Comparison of ENCODE assay signal across 21 mouse cellular contexts in the genomic region with DNA sequence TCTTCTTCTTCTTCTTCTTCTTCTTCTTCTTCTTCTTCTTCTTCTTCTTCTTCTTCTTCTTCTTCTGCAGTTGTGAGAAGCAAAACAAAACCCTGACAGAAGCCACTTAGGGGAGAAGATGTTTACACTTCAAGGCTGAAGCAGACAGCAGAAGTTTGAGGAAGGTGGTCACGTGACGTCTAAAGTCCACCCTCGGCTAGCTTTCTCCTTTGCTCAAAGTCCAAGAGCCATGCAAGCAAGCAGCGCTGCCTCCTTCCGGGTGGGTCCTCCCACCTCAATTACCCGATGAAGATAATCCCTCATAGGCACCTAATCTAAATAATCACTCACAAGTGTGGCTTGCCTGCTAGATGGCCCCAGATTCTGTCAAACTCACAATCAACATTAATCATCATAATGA. TPM values are rescaled to one million over a fixed set of nuclear protein-coding genes. Genes with fewer than 3 reads are reported as not detected.
DNase-seq lines count a peak whose midpoint lies in the region; ATAC-seq and TF ChIP-seq lines count a peak whose summit lies in the region.
"Had no signal": no experiment of that assay in that cellular context is flagged by ENCODE, and none has a peak within 500 bp of the region (broad histone marks: within the 10 kb centered on the region; RNA-seq: fewer than 3 reads in every experiment).

No protein-coding gene starts in this region.

- TF ChIP-seq EP300 in stomach, postnatal 0 days (optimal IDR thresholded peaks at IDR 0.05): no peak

- no peak overlapping the region for H3K4me2 ChIP-seq in forebrain, embryonic 11.5 days (ENCODE audit: low read depth, low read length, severe bottlenecking)
- no peak overlapping the region for H3K4me2 ChIP-seq in forebrain, embryonic 13.5 days
- H3K4me2 ChIP-seq in intestine, embryonic 16.5 days (ENCODE audit: low read depth, low read length): no peak overlapping the region
- H3K4me2 ChIP-seq in stomach, postnatal 0 days (replicated peaks; ENCODE audit: low read depth): no peak overlapping the region
- H3K4me2 ChIP-seq: forebrain, embryonic 12.5 days; heart, embryonic 15.5 days; hindbrain, embryonic 15.5 days; liver, embryonic 11.5 days had no signal

- intact Hi-C loops in gastrocnemius, adult 2 months (cut with DNase I): no loop called here

- no peaks in the 10 kb centered on the region for H3K9me3 ChIP-seq in forebrain, embryonic 11.5 days (ENCODE audit: control insufficient read depth, low read length)
- no peaks in the 10 kb centered on the region for H3K9me3 ChIP-seq in forebrain, embryonic 13.5 days (replicated peaks)
- H3K9me3 ChIP-seq in intestine, embryonic 16.5 days (ENCODE audit: control insufficient read depth, low read length): no peaks in the 10 kb centered on the region
- H3K9me3 ChIP-seq in stomach, postnatal 0 days (ENCODE audit: control insufficient read depth, low read length): no peaks in the 10 kb centered on the region
- H3K9me3 ChIP-seq: forebrain, embryonic 12.5 days; heart, embryonic 15.5 days; hindbrain, embryonic 15.5 days; limb, embryonic 10.5 days; midbrain, embryonic 10.5 days had no signal

- no peak overlapping the region for H3K27ac ChIP-seq in forebrain, embryonic 11.5 days (ENCODE audit: low read depth, low read length)
- H3K27ac ChIP-seq in forebrain, embryonic 13.5 days: no peak overlapping the region
- H3K27ac ChIP-seq in intestine, embryonic 16.5 days (ENCODE audit: low read length): no peak overlapping the region
- no peak overlapping the region for H3K27ac ChIP-seq in stomach, postnatal 0 days (replicated peaks)
- H3K27ac ChIP-seq in gastrocnemius, adult 2 months: no peak overlapping the region
- H3K27ac ChIP-seq: forebrain, embryonic 12.5 days; heart, embryonic 15.5 days; hindbrain, embryonic 15.5 days; limb, embryonic 10.5 days; midbrain, embryonic 10.5 days had no signal

- H3K27me3 ChIP-seq in forebrain, embryonic 11.5 days (ENCODE audit: control insufficient read depth, insufficient read depth, low read length): no peaks in the 10 kb centered on the region
- H3K27me3 ChIP-seq in forebrain, embryonic 13.5 days: no peaks in the 10 kb centered on the region
- no peaks in the 10 kb centered on the region for H3K27me3 ChIP-seq in intestine, embryonic 16.5 days (replicated peaks; ENCODE audit: control insufficient read depth, insufficient read depth, low read length)
- no peaks in the 10 kb centered on the region for H3K27me3 ChIP-seq in stomach, postnatal 0 days (ENCODE audit: control insufficient read depth, insufficient read depth, low read length)
- H3K27me3 ChIP-seq: forebrain, embryonic 12.5 days; heart, embryonic 15.5 days; hindbrain, embryonic 15.5 days had no signal

- no peak overlapping the region for H3K4me3 ChIP-seq in forebrain, embryonic 11.5 days (ENCODE audit: low read depth, low read length)
- H3K4me3 ChIP-seq in forebrain, embryonic 13.5 days: no peak overlapping the region
- no peak overlapping the region for H3K4me3 ChIP-seq in intestine, embryonic 16.5 days (ENCODE audit: low read length)
- H3K4me3 ChIP-seq in stomach, postnatal 0 days (ENCODE audit: low read depth, low read length): no peak overlapping the region
- H3K4me3 ChIP-seq in gastrocnemius, adult 2 months: no peak overlapping the region
- H3K4me3 ChIP-seq: forebrain, embryonic 12.5 days; heart, embryonic 15.5 days; hindbrain, embryonic 15.5 days; limb, embryonic 10.5 days; midbrain, embryonic 10.5 days had no signal

- 84% methylated on average over 6 of the region's 6 CpGs for WGBS in forebrain, embryonic 11.5 days
- 88% methylated on average over 6 of the region's 6 CpGs for WGBS in forebrain, embryonic 13.5 days
- WGBS in intestine, embryonic 16.5 days: 33% methylated on average over 6 of the region's 6 CpGs
- WGBS in stomach, postnatal 0 days: 45% methylated on average over 6 of the region's 6 CpGs

- no peak overlapping the region for H3K9ac ChIP-seq in forebrain, embryonic 11.5 days (ENCODE audit: low read length)
- no peak overlapping the region for H3K9ac ChIP-seq in forebrain, embryonic 13.5 days
- H3K9ac ChIP-seq in intestine, embryonic 16.5 days (ENCODE audit: low read depth, low read length): no peak overlapping the region
- no peak overlapping the region for H3K9ac ChIP-seq in stomach, postnatal 0 days (ENCODE audit: low read length)
- H3K9ac ChIP-seq: forebrain, embryonic 12.5 days; heart, embryonic 15.5 days; hindbrain, embryonic 15.5 days; liver, postnatal 0 days had no signal

- no peaks in the 10 kb centered on the region for H3K4me1 ChIP-seq in forebrain, embryonic 11.5 days (replicated peaks; ENCODE audit: control insufficient read depth, insufficient read depth, low read length)
- H3K4me1 ChIP-seq in forebrain, embryonic 13.5 days: 0 out of 2 replicates have a peak, but pooled peaks cover 4% of the 10 kb centered on the region
- no peaks in the 10 kb centered on the region for H3K4me1 ChIP-seq in intestine, embryonic 16.5 days (ENCODE audit: control insufficient read depth, insufficient read depth, low read length)
- no peaks in the 10 kb centered on the region for H3K4me1 ChIP-seq in stomach, postnatal 0 days (replicated peaks; ENCODE audit: control insufficient read depth, insufficient read depth)
- H3K4me1 ChIP-seq: heart, embryonic 15.5 days; hindbrain, embryonic 15.5 days; limb, embryonic 10.5 days; midbrain, embryonic 10.5 days had no signal

- H3K36me3 ChIP-seq in forebrain, embryonic 11.5 days (ENCODE audit: control insufficient read depth, insufficient read depth, low read length): no peaks in the 10 kb centered on the region
- no peaks in the 10 kb centered on the region for H3K36me3 ChIP-seq in forebrain, embryonic 13.5 days (ENCODE audit: poor library complexity, severe bottlenecking)
- no peaks in the 10 kb centered on the region for H3K36me3 ChIP-seq in intestine, embryonic 16.5 days (ENCODE audit: control insufficient read depth, insufficient read depth, low read length)
- no peaks in the 10 kb centered on the region for H3K36me3 ChIP-seq in stomach, postnatal 0 days (ENCODE audit: control insufficient read depth, insufficient read depth, low read length)
- H3K36me3 ChIP-seq: forebrain, embryonic 12.5 days; heart, embryonic 15.5 days; hindbrain, embryonic 15.5 days; limb, embryonic 10.5 days; midbrain, embryonic 10.5 days had no signal

- TF ChIP-seq CTCF in stomach, postnatal 0 days (IDR thresholded peaks at IDR 0.05; ENCODE audit: low read depth): no peak
- no peak for TF ChIP-seq CTCF in gastrocnemius, adult 2 months (IDR thresholded peaks at IDR 0.05)

- peak; percentile 4 for DNase-seq in forebrain, embryonic 11.5 days (ENCODE audit: low spot score)
- peak; percentile 33 for DNase-seq in kidney, postnatal 14 days
- DNase-seq in stomach, postnatal 0 days (ENCODE audit: low spot score): peak; percentile 74
- no peak for DNase-seq in gastrocnemius, adult 2 months
- DNase-seq in lung, adult 18-20 months: no peak
- DNase-seq: adrenal gland, adult 8-10 months; cerebellum, adult 11-12 months; cerebellum, postnatal 14 days; heart, postnatal 4 days; liver, postnatal 0 days; lung, postnatal 10 days; thymus, postnatal 14 days had no signal

- ATAC-seq in forebrain, embryonic 11.5 days (replicated peaks; ENCODE audit: low FRiP score): no peak
- ATAC-seq in forebrain, embryonic 13.5 days: no peak
- peak; percentile 88 for ATAC-seq in intestine, embryonic 16.5 days
- peak; percentile 72 for ATAC-seq in stomach, postnatal 0 days (ENCODE audit: low FRiP score, low TSS enrichment)
- ATAC-seq: activated CD4-positive, CD25-positive, alpha-beta regulatory T cell, adult 4 months; liver, postnatal 0 days had no signal

RNA-seq across cellular contexts. Expression of a gene that starts 30.6 kb away (rescaled TPM):
- 7.0 and 8.1 TPM in 2 replicates for polyA plus RNA-seq in forebrain, embryonic 11.5 days (2014; fragmentation: Nextera tagmentation; extraction: Ambion mirVana)
- 9.6 and 11.5 TPM in 2 replicates for polyA plus RNA-seq in forebrain, embryonic 13.5 days (2015; fragmentation: Nextera tagmentation; extraction: Ambion mirVana)
- 6.0 and 6.2 TPM in 2 replicates for polyA plus RNA-seq in intestine, embryonic 16.5 days (2015; fragmentation: Nextera tagmentation; extraction: Ambion mirVana)
- polyA plus RNA-seq in stomach, postnatal 0 days (2015; fragmentation: Nextera tagmentation; extraction: Ambion mirVana): 7.1 and 8.8 TPM in 2 replicates
- 10 to 100 TPM; 38.7 to 43.4 TPM for total RNA-seq in gastrocnemius, adult 2 months (2021)

Comparison
In these comparisons a context has a peak if more than half of its experiments do, and no peak if none do; other contexts are left out.
1. ATAC-seq: peak in intestine, embryonic 16.5 days (single experiment) and stomach, postnatal 0 days (single experiment); none in forebrain, embryonic 11.5 days (single experiment) and forebrain, embryonic 13.5 days (single experiment).
2. DNase-seq: peak in forebrain, embryonic 11.5 days (single experiment), kidney, postnatal 14 days (single experiment) and stomach, postnatal 0 days (single experiment); none in gastrocnemius, adult 2 months (single experiment) and lung, adult 18-20 months (0 of 2).